Mouse (Mus musculus) megakaryocyte-erythroid progenitor cell, adult 5-6 weeks (primary cell): ENCODE data around the gene Inpp5f. TPM values are rescaled to one million over a fixed set of nuclear protein-coding genes. Genes with fewer than 3 reads are reported as not detected.
A peak's percentile ranks its signal among the peaks of the same experiment; 100 is the strongest.
"Not testable (repeated sequence)": the region's sequence is repeated elsewhere in the genome, so short reads cannot be mapped to it uniquely, and the experiment has no call there.

Experiments used
- ATAC-seq: replicated peaks from 2 replicates; pipeline ENCODE4 v1.8.0; 2016; ENCODE audit warnings: mild to moderate bottlenecking, inconsistent platforms; ENCODE audit not compliant: severe bottlenecking, poor library complexity, low FRiP score, low TSS enrichment
- total RNA-seq, 2 experiments: library from RNA; stranded (forward) in 1 of 2; stranded (reverse) in 1 of 2; fragments of 200-1000, 215-1000 nt in 1 of 2; fragments of >200 nt in 1 of 2; fragmentation: Nextera tagmentation in 1 of 2; gene quantifications; 2 replicates each; pipeline ENCODE4 v1.2.3; 2014 to 2017

Inpp5f gene
- total RNA-seq, 2 experiments from 2014 or later, result 8.8 to 9.4 TPM

DNA sequence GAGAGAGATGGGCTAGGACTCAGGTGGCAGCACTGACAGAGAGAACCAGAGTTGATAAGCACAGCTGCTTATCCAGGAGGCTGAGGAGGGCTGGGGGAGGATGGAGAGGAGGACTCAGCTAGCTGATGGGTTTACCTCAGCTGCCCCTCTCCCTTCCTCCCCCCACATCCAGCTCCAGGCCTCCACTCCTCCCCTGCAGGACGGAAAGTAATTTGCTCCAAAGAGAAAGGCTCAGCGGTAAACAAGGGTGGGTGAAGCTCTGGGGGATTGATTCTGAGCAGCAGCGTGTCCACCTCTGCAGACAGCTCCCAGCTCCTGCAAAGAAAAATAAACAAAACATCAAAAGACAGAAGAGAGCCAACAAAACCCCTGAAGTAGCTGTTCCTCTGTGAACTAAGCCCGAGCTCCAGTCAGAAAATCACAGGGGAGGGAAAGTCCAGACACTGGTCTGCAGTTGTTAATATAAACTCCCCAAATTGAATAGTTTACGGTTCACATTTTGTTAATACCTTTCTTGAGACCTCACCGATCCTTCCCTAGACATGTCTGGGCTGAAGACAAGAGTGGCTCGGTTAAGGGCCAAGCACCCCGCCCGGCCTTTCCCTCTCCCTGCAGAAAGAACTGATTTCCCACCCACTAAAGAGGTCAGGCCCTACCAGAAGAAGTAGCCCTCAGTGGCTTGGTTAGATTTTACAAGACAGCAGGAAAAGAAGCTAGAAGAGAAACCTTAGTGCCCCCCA lies 19.6 kb upstream of the Inpp5f start:
- ATAC-seq, result 0 out of 2 replicates have a peak, but pooled peaks have one; percentile 48

DNA sequence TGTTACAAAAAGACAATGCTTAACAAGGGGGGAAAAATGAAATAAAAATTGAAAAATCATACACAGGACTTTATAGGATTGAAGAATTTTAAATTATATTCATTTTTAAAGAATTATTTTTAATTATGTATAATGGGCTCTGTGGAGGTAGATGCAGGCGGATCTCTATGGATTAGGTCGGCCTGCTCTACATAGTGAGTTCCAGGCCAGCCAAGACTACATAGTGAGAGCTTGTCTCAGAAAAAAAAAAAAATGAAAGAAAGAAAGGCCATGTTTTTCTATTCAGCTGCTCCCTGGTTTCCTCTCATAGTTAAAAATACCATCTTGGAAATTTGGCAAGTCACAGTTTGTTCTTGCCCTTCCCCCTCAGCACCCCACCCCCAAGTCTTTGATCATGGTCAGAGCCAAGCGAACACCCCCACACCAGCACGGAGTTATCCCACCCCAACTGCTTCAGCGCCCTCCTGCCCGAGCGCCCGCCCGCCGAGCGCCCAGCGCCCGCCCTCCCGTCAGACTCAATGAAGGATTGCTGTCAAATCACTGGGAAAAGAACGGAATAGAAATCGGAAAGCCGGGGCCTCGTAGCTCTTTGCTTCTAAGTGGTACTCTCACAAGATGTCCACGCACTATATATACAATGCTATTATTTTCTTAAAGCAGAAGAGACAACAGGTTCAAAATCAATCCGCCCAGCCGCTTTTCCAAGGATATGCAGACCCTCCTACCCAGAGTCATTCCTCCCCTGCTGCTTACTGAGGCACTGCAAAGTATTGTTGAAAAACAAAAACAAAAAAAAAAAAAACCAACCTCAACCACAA lies 18.8 kb upstream of the Inpp5f start:
- ATAC-seq, result no peak

DNA sequence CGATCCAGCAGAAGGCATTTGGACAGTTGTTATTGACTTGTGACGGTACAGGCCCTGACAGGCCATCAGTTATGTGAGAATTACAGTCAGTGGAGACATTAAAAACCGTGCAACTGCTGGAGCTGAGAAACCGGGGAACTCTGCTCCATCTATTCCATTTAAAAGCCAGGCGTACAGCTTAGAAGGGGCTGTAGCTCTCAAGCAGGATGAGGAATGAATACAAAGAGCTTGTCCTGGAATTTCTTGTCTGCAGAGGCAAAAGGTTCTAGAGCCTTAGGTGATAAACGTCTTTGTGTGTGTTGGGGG lies 18.2 kb upstream of the Inpp5f start:
- no peak for ATAC-seq

DNA sequence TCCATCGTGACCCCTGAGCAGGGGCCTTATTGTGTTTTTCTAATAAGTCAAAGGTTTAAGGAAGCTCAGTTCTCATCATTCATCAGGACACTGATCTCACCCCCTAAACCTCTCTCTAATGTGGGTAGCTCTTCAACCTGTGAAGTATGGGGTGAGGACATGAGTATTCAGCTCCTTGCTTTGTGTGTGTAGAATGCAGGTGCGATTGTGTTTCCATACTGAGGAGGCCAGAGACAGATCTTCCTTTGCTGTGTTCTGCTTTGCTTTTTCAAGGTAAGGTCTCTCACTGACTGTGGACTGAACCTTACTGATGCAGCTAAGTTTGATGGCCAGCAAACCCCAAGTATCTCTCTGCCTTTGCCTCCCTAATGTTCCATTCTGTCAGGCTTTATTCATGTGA lies 14.9 kb upstream of the Inpp5f start:
- no peak for ATAC-seq

DNA sequence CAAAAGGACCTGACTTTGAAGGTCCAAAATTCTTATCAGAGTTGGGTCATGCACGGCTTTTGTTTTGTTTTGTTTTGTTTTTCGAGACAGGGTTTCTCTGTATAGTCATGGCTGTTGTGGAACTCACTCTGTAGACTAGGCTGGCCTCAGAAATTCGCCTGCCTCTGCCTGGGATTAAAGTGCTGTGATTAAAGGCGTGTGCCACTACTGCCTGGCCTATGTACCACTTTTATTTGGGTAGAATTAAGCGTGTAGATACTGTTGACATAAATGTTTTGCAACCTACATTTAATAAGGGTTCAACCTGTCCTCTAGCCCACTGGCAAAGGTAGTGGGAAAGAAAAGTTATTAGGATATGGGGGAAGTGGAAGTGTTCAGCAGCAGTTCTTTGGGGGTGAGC lies 12.1 kb upstream of the Inpp5f start:
- ATAC-seq, result no peak

DNA sequence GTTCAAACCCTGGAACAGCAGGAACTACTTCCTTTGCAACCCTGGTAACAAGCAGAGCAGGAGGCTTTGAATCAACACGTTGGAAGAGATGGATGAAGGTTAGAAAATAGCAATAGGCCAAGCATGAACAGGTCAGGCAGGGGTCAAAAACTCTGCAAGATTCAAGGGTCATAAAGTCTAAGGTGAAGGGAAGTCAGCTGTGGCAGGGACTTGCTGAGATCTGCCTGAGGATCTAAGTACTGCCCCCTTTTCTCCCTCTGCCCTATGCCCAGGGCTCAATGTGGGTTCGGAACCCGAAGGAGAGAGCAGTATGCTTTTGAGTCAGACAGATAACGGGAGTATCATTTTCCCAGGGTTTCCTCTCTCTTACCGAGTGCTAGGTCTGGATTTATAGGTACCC lies 9.3 kb upstream of the Inpp5f start:
- ATAC-seq, result no peak

DNA sequence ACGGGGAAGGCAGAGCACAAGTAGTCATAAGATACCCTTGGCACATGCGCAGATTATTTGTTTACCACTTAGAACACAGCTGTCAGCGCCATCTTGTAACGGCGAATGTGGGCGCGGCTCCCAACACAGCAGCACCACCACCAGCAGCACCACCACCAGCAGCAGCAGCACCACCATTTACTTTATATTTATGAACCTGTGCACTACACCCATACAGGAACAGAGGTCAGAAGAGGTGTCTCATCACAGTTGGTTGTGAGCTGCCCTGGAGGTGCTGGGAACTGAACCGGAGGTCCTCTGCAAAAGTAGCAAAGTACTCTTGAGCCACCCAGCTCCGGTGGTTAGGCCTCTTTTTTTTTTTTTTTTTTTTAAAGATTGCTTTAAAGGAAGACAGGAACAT lies 1.2 kb upstream of the Inpp5f start:
- ATAC-seq, result not testable (repeated sequence)

DNA sequence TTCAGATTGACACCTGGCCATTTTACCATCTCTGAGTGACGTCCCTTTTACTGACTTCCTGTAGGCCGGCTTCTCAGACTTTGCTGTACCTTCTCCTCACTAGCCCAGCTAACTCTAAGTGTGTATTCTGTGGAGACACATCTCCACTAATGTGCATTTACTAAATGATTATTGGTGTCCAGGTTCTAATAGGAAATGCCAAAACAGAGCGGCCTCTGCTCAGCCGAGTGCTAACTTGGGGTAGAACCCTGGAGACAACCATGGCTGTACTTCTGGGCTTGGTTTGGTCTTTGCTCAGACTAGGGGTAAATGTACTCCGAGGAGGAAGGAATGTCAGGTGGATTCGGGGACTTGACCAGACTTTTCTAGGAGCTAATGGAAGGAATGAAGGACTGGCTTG lies 638 bp upstream of the Inpp5f start:
- no peak for ATAC-seq

DNA sequence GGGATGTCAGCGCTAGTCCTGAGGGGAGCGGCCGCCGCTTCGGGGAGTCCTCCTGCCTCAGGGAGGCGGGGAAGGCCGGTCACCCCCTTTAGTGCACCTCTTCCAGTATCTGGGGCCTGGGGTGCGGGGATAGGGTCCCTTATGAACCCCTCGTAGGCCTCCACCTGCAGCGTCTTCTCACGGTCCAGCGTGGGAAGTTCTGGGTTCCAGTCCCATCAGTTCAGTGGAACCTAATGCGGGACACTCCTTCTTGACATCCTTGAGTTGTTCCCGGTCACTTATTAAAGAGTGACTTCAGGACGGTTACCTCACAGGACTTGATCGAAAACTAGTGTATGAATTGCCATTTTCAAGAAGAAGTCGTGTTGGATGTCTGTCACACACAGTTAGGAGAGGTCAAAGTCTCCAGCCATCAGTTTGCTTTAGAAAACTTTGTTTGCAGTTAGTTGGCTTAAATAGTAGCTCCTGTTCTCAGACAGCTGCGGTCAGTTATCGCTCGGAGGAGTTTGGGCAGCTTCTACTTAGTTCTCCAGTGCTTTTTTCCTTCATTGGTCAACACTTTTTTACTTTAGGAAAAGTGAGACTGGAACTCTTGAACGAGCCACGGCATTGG lies 777 bp downstream of the Inpp5f start:
- peak; percentile 57 for ATAC-seq

DNA sequence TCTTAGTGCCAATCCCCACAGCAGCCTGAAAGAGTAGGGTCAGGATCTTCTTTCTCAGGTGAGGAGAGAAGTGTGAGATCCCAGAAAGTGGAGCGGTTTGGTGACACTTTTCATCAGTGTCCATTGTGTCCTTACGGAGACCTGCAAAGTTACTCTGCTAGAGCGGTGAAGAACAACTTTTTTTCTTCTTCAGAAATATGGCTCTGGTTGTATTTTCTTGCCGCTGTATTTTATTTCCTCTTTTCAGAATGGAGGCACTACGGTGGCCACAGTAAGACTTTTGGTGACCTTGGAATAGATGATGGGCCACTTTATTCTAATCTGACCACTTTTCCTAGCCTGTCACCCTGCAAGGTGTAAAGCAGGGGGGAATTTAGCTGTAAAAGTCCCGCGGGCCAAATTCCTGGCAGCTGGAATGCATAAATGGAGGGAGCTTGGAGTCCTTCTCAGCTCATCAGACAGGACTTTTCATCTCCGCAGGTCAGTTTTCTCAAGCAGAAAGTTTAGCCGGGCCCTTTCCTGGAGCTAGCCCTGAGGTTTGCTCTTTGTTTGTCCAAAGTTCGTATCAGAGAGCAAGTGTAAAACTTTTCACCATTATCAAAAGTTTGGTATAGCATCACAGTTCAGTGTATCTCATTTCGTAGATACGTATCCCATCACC lies 1.5 kb downstream of the Inpp5f start:
- no peak for ATAC-seq

DNA sequence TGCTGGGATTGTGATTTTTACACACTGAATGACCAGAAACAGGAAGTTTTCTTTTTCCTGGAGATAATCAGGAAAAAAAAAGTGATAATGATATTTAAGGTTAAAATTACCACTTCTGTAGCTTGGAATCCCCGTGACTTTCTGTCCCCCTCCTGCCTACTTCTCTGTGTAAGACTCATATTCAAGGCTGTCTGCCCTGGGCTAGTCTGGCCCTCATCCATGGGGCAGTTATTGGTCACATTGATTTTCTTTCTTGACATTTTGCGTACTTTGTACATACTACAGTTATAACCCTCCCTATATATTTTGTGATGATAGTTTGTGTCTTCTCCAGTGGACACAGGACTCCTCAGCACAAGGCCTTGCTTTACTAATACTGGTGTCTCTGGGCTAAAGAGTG lies 2.5 kb downstream of the Inpp5f start:
- ATAC-seq, result no peak

DNA sequence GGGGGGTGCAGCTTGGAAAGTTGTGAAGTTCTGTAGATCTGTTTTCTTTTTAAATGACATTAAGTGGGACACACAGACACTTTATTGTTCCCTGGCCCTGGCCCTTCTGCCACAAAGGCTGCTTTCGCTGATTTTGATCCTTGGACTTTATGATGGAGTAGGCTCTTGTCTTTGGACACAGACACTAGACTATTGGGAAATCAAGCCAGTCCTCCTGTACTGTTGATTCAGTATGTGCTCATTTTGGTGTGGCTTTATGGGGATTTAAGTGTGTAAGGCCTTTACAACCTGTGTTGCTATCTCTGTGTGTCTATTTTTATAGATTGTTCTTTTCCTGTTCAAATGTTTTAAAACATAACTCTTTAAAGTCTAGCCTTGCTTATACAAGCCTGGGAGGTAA lies 6.5 kb downstream of the Inpp5f start:
- ATAC-seq, result no peak

DNA sequence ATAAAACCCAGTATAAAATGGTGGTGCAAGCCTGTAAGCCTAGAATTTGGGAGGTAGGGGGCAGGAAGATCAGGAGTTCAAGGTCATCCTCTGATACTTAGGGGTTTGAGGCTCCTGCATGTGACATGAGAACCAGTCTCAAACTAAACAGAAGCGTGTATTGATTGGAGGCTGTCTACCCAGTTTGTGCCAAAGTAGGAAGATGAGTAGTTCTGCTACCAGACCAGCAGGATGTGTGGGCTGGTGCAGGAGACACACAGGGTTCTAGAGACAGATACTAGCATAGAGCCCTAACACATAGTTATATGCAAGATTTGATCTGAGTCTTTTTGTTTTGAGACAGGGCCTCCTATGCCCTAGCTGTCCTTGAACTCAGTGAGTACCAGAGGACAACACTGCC lies 9.1 kb downstream of the Inpp5f start:
- no peak for ATAC-seq

DNA sequence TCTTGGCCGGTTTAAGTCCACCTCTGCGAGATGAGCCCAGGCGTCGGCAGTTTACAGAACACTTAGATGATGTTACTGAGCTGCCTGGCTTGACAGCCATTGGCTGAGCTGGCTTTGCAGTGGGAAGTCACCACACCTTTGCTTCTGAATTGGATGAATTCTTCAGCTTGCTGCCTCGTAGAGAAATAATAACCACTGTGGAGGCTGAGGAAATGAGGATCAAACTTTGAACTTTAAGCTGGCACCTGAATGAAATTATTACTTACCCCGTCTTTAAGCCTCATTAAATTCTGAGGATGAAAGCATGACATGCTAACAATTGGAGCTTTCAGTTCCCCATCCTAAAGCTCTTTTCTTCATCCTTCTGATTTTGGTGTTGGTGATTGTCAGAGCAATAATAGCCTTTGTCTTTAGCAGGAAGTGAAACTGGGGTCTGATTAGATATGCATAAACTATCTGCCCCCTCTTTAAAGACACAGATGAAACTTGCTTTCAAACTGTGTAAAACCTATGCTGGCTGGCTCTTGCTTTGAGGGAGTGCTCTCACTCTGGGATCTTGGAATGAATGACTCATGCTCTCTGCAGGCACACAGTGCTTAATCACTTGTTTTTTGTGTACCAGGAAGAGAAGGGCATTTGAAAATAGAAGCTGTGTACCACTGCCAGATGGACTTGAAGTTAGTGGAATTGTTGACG lies 11.3 kb downstream of the Inpp5f start:
- ATAC-seq, result no peak

DNA sequence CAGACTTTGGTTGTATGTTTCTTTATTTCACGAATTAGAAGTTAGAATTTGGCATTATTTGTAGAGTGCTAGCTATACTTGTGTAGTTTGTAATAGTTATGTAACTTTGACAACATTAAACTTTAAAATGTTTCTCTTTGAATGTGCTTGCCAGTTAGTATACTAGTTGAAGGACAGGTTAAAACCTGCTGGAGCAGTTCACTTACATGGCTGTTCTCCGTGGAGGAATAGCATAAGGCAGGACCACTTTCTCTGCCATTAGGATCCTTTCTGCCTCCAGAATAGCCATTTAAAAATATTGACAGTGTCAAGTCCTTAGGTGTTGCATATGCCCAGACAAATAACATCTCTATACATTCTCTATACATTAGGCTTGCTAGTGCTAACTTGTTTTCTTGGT lies 11.9 kb downstream of the Inpp5f start:
- no peak for ATAC-seq

DNA sequence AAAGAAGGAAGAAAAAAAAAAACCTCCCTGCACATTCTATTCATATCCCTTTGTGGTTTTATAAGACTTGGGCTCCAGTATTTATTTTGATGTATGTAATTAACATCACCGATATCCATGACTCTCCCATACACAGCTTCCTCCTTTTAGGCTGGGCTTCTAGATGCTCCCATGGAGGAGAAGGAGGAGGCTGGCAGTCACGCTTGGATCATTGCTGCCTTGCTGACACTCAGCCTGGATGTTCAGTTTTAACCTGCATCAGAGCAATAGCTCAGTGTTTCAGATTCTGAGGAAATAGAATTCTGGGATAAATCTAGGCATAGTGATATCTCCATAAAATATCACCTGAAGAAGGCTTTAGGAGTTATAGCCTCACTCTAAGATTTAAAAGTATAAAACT lies 14.3 kb downstream of the Inpp5f start:
- no peak for ATAC-seq

DNA sequence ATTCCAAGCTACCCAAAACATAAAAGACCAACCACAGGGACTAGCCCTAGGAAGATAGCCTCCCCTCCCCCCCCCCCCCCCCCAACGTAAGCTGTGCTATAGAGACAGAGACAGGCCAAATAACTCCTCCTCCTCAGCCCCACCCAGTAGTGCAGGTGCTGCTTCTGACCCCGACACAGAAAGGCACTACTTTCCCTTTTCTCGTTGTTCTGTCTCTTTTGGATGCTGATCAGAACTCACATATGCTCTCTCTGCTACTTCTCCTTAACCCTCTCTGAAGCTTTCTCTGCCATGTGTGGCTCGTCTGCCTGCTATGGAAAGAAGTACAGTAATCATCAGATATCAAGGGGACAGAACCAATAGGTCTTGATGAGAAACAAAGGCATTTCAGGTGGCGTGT lies 15.5 kb downstream of the Inpp5f start:
- 0 out of 2 replicates have a peak, but pooled peaks have one; percentile 25 for ATAC-seq

DNA sequence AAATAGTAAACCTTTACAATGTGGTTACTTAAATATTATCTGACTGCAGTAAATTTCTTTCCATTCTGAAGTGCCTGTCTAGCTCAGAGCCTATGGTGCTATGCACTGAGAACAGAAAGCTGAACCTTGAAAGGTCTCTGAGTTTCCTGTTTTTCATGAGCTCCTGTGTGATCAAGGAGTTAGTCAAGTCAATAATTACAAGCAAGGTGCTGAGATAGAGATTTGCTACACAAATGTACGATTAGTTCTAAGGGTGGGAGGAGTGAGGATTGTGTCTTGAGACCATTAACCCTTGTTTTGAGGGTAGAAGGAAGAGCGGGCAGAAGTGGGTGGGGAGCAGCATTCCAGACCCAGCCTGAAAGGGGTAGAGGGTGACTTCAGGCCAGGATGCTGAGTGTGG lies 16.1 kb downstream of the Inpp5f start:
- no peak for ATAC-seq

DNA sequence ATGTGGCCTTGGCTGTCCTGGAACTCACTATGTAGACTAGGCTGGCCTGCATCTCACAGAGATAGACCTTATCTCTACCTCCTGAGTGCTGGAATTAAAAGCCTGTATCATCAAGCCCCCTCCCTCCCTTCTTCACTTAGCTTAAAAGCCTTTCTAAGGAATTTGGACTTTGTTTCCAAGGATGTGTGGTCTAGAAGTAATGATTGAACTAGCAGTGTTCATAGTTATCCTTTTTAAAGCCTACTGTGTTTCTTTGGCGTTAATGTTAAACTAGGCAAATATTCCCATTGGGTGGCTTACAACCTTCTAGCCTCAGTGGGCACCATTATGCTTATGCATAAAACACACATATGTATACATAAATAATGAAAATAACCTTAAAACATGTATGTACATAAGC lies 16.6 kb downstream of the Inpp5f start:
- no peak for ATAC-seq

DNA sequence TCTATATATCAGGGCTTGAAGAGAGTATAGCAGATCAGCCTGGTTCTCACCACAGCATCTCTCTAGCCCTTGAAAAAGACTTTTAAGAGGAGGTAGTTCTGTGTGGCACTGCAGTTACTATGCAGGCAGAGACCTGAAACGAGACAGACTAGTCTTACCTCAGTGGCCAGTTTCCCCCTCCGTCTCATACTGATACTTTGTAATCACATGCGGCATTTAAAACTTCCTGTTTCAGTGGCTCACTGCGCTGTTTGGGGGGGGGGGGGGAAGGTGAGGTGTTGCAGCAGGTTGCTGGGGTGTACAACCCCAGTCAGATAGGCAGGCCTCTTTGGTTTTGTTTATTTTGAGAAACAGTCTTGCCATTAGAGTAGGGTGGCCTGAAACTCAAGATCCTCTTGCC lies 22.0 kb downstream of the Inpp5f start:
- no peak; the same call in 1 of the 2 replicates for ATAC-seq
